ENCODE assay signal across 9 mouse cellular contexts in genomic region chr9:21496308-21497049, GRCm38 (mm10). TPM values are rescaled to one million over a fixed set of nuclear protein-coding genes. Genes with fewer than 3 reads are reported as not detected.
DNase-seq lines count a peak whose midpoint lies in the region; ATAC-seq and TF ChIP-seq lines count a peak whose summit lies in the region.
"Had no signal": no experiment of that assay in that cellular context is flagged by ENCODE, and none has a peak within 500 bp of the region (broad histone marks: within the 10 kb centered on the region; RNA-seq: fewer than 3 reads in every experiment).

No protein-coding gene starts in this region.

- no peaks in the 10 kb centered on the region for H3K4me1 ChIP-seq in forebrain, embryonic 15.5 days
- no peaks in the 10 kb centered on the region for H3K4me1 ChIP-seq in forebrain, embryonic 14.5 days (ENCODE audit: control insufficient read depth, insufficient read depth, low read length)
- H3K4me1 ChIP-seq in ES-Bruce4 (ENCODE audit: control insufficient read depth, insufficient read depth, low read length): no peaks in the 10 kb centered on the region
- H3K4me1 ChIP-seq in limb, embryonic 14.5 days (ENCODE audit: control insufficient read depth, insufficient read depth, low read length): peaks cover 32% of the 10 kb centered on the region

- no peak overlapping the region for H3K4me2 ChIP-seq in forebrain, embryonic 15.5 days (replicated peaks)
- no peak overlapping the region for H3K4me2 ChIP-seq in forebrain, embryonic 14.5 days (ENCODE audit: low read length)
- peak overlapping the region; percentile 81 for H3K4me2 ChIP-seq in limb, embryonic 14.5 days (replicated peaks; ENCODE audit: low read depth, low read length, severe bottlenecking)

- no peak for TF ChIP-seq EP300 in ES-Bruce4 (IDR thresholded peaks at IDR 0.05; ENCODE audit: insufficient read depth, low read depth, low read length)

- H3K36me3 ChIP-seq in forebrain, embryonic 15.5 days: peaks cover 21% of the 10 kb centered on the region
- peaks cover 41% of the 10 kb centered on the region for H3K36me3 ChIP-seq in forebrain, embryonic 14.5 days (ENCODE audit: control insufficient read depth, insufficient read depth, low read length)
- H3K36me3 ChIP-seq in ES-Bruce4 (ENCODE audit: control insufficient read depth, insufficient read depth, low read length, poor library complexity, severe bottlenecking): no peaks in the 10 kb centered on the region; the same call in 1 of the 2 replicates
- H3K36me3 ChIP-seq in limb, embryonic 14.5 days (ENCODE audit: control insufficient read depth, insufficient read depth, low read length): peaks cover 43% of the 10 kb centered on the region

- TF ChIP-seq CTCF in ES-Bruce4 (IDR thresholded peaks at IDR 0.05; ENCODE audit: low read depth, low read length): no peak

- 91% methylated on average over 19 of the region's 19 CpGs for WGBS in forebrain, embryonic 15.5 days
- 88% methylated on average over 18 of the region's 19 CpGs for WGBS in forebrain, embryonic 14.5 days
- WGBS in limb, embryonic 14.5 days: 40% methylated on average over 16 of the region's 19 CpGs

- H3K27me3 ChIP-seq in forebrain, embryonic 15.5 days: no peaks in the 10 kb centered on the region
- H3K27me3 ChIP-seq in forebrain, embryonic 14.5 days (replicated peaks; ENCODE audit: control insufficient read depth, insufficient read depth, low read length): no peaks in the 10 kb centered on the region
- H3K27me3 ChIP-seq in ES-Bruce4 (ENCODE audit: control insufficient read depth, insufficient read depth, low read length, poor library complexity, severe bottlenecking): no peaks in the 10 kb centered on the region
- H3K27me3 ChIP-seq in limb, embryonic 14.5 days (ENCODE audit: control insufficient read depth, insufficient read depth, low read length): no peaks in the 10 kb centered on the region
- H3K27me3 ChIP-seq: CH12.LX had no signal

- H3K9me3 ChIP-seq in forebrain, embryonic 15.5 days: no peaks in the 10 kb centered on the region
- H3K9me3 ChIP-seq in forebrain, embryonic 14.5 days (replicated peaks; ENCODE audit: control insufficient read depth, low read length): no peaks in the 10 kb centered on the region
- H3K9me3 ChIP-seq in ES-Bruce4 (replicated peaks; ENCODE audit: control insufficient read depth, insufficient read depth, low read length, poor library complexity, severe bottlenecking): no peaks in the 10 kb centered on the region
- no peaks in the 10 kb centered on the region for H3K9me3 ChIP-seq in limb, embryonic 14.5 days (ENCODE audit: control insufficient read depth, low read length)

- no peak overlapping the region for H3K9ac ChIP-seq in forebrain, embryonic 15.5 days (replicated peaks)
- no peak overlapping the region for H3K9ac ChIP-seq in forebrain, embryonic 14.5 days (ENCODE audit: low read length)
- no peak overlapping the region for H3K9ac ChIP-seq in ES-Bruce4 (ENCODE audit: low read depth, poor library complexity, severe bottlenecking)
- peak overlapping the region; percentile 54 for H3K9ac ChIP-seq in limb, embryonic 14.5 days (ENCODE audit: low read depth, low read length, severe bottlenecking)

- no peak for DNase-seq in forebrain, embryonic 14.5 days (ENCODE audit: low spot score)
- peak; percentile 80 for DNase-seq in gastrocnemius, adult 18-20 months (ENCODE audit: low spot score)
- DNase-seq in limb, embryonic 14.5 days (ENCODE audit: low spot score): peak; percentile 93
- DNase-seq in cerebellum, adult 11 months: no peak
- no peak for DNase-seq in layer of hippocampus, adult 9-10 months (ENCODE audit: low spot score)
- DNase-seq in frontal cortex, postnatal 25 days (ENCODE audit: low spot score in 2 of 2): no peak

- H3K4me3 ChIP-seq in forebrain, embryonic 15.5 days: no peak overlapping the region
- no peak overlapping the region for H3K4me3 ChIP-seq in forebrain, embryonic 14.5 days (ENCODE audit: low read depth, low read length)
- H3K4me3 ChIP-seq in ES-Bruce4 (ENCODE audit: low read depth, low read length): 0 out of 2 replicates have a peak overlapping the region, but pooled peaks have one; percentile 6
- peak overlapping the region; percentile 34 for H3K4me3 ChIP-seq in limb, embryonic 14.5 days (replicated peaks; ENCODE audit: low read length)

- H3K27ac ChIP-seq in forebrain, embryonic 15.5 days (replicated peaks): 0 out of 2 replicates have a peak overlapping the region, but pooled peaks have one; percentile 23
- no peak overlapping the region for H3K27ac ChIP-seq in forebrain, embryonic 14.5 days (ENCODE audit: low read depth, low read length)
- H3K27ac ChIP-seq in ES-Bruce4 (ENCODE audit: insufficient read depth, low read length): no peak overlapping the region
- H3K27ac ChIP-seq in limb, embryonic 14.5 days (replicated peaks; ENCODE audit: low read depth, low read length): peak overlapping the region; percentile 96

- no peak for ATAC-seq in forebrain, embryonic 15.5 days (replicated peaks)
- ATAC-seq in forebrain, embryonic 14.5 days: no peak
- ATAC-seq in limb, embryonic 14.5 days (ENCODE audit: low FRiP score, low read depth): peak; percentile 87

- TF ChIP-seq POLR2A in ES-Bruce4 (IDR thresholded peaks at IDR 0.05; ENCODE audit: insufficient read depth, low read length): no peak
- TF ChIP-seq POLR2A in limb, embryonic 14.5 days (IDR thresholded peaks at IDR 0.05; ENCODE audit: borderline replicate concordance, extremely low read depth, insufficient read depth, insufficient read length): no peak; the same call in 1 of the 2 replicates

RNA-seq across cellular contexts. Expression of gene Tmed1, which starts 13.6 kb away (rescaled TPM):
- 56.4 and 57.7 TPM in 2 replicates for polyA plus RNA-seq in forebrain, embryonic 15.5 days (2015; fragmentation: Nextera tagmentation; extraction: Ambion mirVana)
- polyA plus RNA-seq in forebrain, embryonic 14.5 days (2014; fragmentation: Nextera tagmentation; extraction: Ambion mirVana): 56.9 and 58.3 TPM in 2 replicates
- 28.0 and 29.2 TPM in 2 replicates for polyA plus RNA-seq in ES-Bruce4 (2011; ENCODE audit: insufficient read depth, insufficient read length, low read depth, missing spikeins)
- total RNA-seq in gastrocnemius, adult 18-20 months (2021): 10 to 100 TPM; 31.6 to 32.7 TPM
- polyA plus RNA-seq in limb, embryonic 14.5 days (2012; rRNA removed): 96.0 and 101 TPM in 2 replicates
- 116 and 119 TPM in 2 replicates for polyA plus RNA-seq in limb, embryonic 14.5 days (2014; fragmentation: Nextera tagmentation; extraction: Ambion mirVana)

RNA-seq across cellular contexts. Expression of gene AB124611, which starts 29.5 kb away (rescaled TPM):
- 3.0 and 3.8 TPM in 2 replicates for polyA plus RNA-seq in forebrain, embryonic 15.5 days (2015; fragmentation: Nextera tagmentation; extraction: Ambion mirVana)
- polyA plus RNA-seq in forebrain, embryonic 14.5 days (2014; fragmentation: Nextera tagmentation; extraction: Ambion mirVana): 0.74 and 1.9 TPM in 2 replicates
- not detected in 2 replicates for polyA plus RNA-seq in ES-Bruce4 (2011; ENCODE audit: insufficient read depth, insufficient read length, low read depth, missing spikeins)
- under 1 TPM; 0.30 to 0.50 TPM for total RNA-seq in gastrocnemius, adult 18-20 months (2021)
- 2.3 and 2.5 TPM in 2 replicates for polyA plus RNA-seq in limb, embryonic 14.5 days (2012; rRNA removed)
- 2.9 and 3.3 TPM in 2 replicates for polyA plus RNA-seq in limb, embryonic 14.5 days (2014; fragmentation: Nextera tagmentation; extraction: Ambion mirVana)

RNA-seq across cellular contexts. Expression of gene Carm1, which starts 50.2 kb away (rescaled TPM):
- 37.3 and 46.0 TPM in 2 replicates for polyA plus RNA-seq in forebrain, embryonic 15.5 days (2015; fragmentation: Nextera tagmentation; extraction: Ambion mirVana)
- polyA plus RNA-seq in forebrain, embryonic 14.5 days (2014; fragmentation: Nextera tagmentation; extraction: Ambion mirVana): 22.8 and 26.7 TPM in 2 replicates
- polyA plus RNA-seq in ES-Bruce4 (2011; ENCODE audit: insufficient read depth, insufficient read length, low read depth, missing spikeins): 112 and 122 TPM in 2 replicates
- total RNA-seq in gastrocnemius, adult 18-20 months (2021): 10 to 100 TPM; 55.5 to 66.5 TPM
- polyA plus RNA-seq in limb, embryonic 14.5 days (2012; rRNA removed): 171 and 242 TPM in 2 replicates
- 71.5 and 80.3 TPM in 2 replicates for polyA plus RNA-seq in limb, embryonic 14.5 days (2014; fragmentation: Nextera tagmentation; extraction: Ambion mirVana)

Comparison
In these comparisons a context has a peak if more than half of its experiments do, and no peak if none do; other contexts are left out.
1. H3K27ac ChIP-seq: peak in forebrain, embryonic 15.5 days (single experiment) and limb, embryonic 14.5 days (single experiment); none in forebrain, embryonic 14.5 days (single experiment) and ES-Bruce4 (single experiment).
2. H3K4me3 ChIP-seq: peak in ES-Bruce4 (single experiment) and limb, embryonic 14.5 days (single experiment); none in forebrain, embryonic 15.5 days (single experiment) and forebrain, embryonic 14.5 days (single experiment).
3. DNase-seq: peak in gastrocnemius, adult 18-20 months (single experiment) and limb, embryonic 14.5 days (single experiment); none in forebrain, embryonic 14.5 days (single experiment), cerebellum, adult 11 months (single experiment), layer of hippocampus, adult 9-10 months (single experiment) and frontal cortex, postnatal 25 days (0 of 2).